Mouse (Mus musculus) intestine, postnatal 0 days (tissue): ENCODE measurements at regions not wholly inside any gene's neighbourhood (a gene's known extent, or its start where the extent isn't known, plus 50 kb on each side); places are given as distances from the start of the nearest gene placed in this dataset.

ENCODE experiments used
- ATAC-seq: fragments of 200-750 bp; cut with Nextera tagmentation; 2 replicates; pipeline ENCODE4 v1.8.0; 2017; ENCODE audit warnings: mild to moderate bottlenecking, moderate TSS enrichment, moderate library complexity
- H3K27ac ChIP-seq: fragments of 300-500 bp; sonication (generic); 2 replicates; pipeline ENCODE4 v1.5.1; 2014; ENCODE audit warnings: mild to moderate bottlenecking, low read depth, low read length, moderate library complexity
- H3K27me3 ChIP-seq: fragments of 300-500 bp; sonication (generic); replicated peaks from 2 replicates; pipeline ENCODE4 v1.6.1; 2014; ENCODE audit warnings: low read length, mixed read lengths; ENCODE audit not compliant: control insufficient read depth, insufficient read depth
- H3K36me3 ChIP-seq: fragments of 300-500 bp; sonication (generic); 2 replicates; pipeline ENCODE4 v1.6.1; 2014; ENCODE audit warnings: mild to moderate bottlenecking, moderate library complexity; ENCODE audit not compliant: control insufficient read depth, insufficient read depth
- H3K4me1 ChIP-seq: fragments of 300-500 bp; sonication (generic); replicated peaks from 2 replicates; pipeline ENCODE4 v1.6.1; 2014; ENCODE audit warnings: antibody characterized with exemption, low read length, mixed read lengths; ENCODE audit not compliant: control insufficient read depth, insufficient read depth
- H3K4me2 ChIP-seq: fragments of 300-500 bp; sonication (generic); replicated peaks from 2 replicates; pipeline ENCODE4 v1.6.1; 2014; ENCODE audit warnings: low read depth, mild to moderate bottlenecking, moderate library complexity
- H3K4me3 ChIP-seq: fragments of 300-500 bp; sonication (generic); 2 replicates; pipeline ENCODE4 v1.5.1; 2014; ENCODE audit warnings: low read depth, low read length
- H3K9ac ChIP-seq: fragments of 300-500 bp; sonication (generic); 2 replicates; pipeline ENCODE4 v1.6.1; 2014; ENCODE audit warnings: mild to moderate bottlenecking, low read depth, low read length
- H3K9me3 ChIP-seq: fragments of 300-500 bp; sonication (generic); 2 replicates; pipeline ENCODE4 v1.6.1; 2016; ENCODE audit warnings: mixed run types; ENCODE audit not compliant: control insufficient read depth
- CTCF ChIP-seq: sonication (generic); IDR thresholded peaks from 2 replicates; pipeline ENCODE4 v1.5.1; 2016; ENCODE audit warnings: low read depth, mild to moderate bottlenecking, control low read depth, antibody characterized with exemption, moderate library complexity
- WGBS: fragments of 180-500 bp; shearing (Covaris S2); extraction: QIAGEN DNeasy Blood & Tissue Kit; methylation state at CpG from one replicate; pipeline ENCODE4 v1.1.7; 2014; 5-methylcytosine and 5-hydroxymethylcytosine counted together

DNA sequence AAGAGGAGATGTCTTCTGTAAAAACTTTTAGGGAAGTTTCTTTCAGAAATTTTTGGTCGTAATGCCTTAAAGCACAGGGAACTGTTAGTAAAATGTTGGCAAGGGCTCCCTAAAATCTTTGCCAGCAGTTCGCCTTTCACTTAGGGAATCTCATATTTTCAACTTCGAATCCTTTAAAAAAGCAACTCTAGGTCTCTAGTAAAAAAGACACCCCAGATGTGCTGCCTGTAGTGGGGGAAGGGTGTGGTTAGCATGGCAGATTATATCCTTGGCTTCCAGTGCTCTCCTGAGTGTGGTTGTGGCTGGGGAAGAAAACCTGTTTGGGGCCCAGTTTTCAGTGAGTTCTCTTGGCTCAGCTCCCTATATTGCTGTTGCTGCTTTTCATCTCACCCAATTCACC, 2059.9 kb upstream of the Lrrc6 start:
- H3K4me2 ChIP-seq: no peak overlapping the region
- TF ChIP-seq CTCF: no peak
- no peaks in the 10 kb centered on the region for H3K9me3 ChIP-seq
- no peak overlapping the region for H3K27ac ChIP-seq
- no peak overlapping the region for H3K9ac ChIP-seq
- WGBS: 83% methylated on average over 3 of the region's 3 CpGs
- no peak for ATAC-seq
- no peaks in the 10 kb centered on the region for H3K4me1 ChIP-seq
- H3K27me3 ChIP-seq: no peaks in the 10 kb centered on the region
- H3K4me3 ChIP-seq: no peak overlapping the region
- H3K36me3 ChIP-seq: no peaks in the 10 kb centered on the region

DNA sequence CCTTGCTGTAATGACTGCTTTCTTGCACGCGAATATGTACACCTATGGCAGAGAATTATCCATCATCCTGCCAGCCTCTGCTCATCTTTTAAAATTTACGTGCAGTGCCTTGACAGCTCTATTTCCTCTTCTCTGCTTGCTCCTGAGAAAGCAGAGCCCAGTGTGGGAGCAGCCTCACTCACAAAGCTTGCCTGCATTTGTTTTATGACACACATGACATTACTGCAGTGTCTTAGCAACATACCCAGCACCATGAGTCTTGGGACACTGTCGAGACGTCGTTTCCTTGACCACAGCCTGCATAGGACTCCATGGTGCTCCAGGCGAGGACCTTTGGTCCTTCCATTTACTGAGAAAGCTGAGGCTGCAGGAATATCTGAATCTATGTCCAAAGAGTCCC, 2055.4 kb upstream of the Lrrc6 start:
- Histone ChIP-seq H3K36me3 (no peaks in the 10 kb centered on the region), H3K4me2 (no peak overlapping the region), H3K9me3 (no peaks in the 10 kb centered on the region), H3K27me3 (no peaks in the 10 kb centered on the region), H3K4me1 (no peaks in the 10 kb centered on the region), H3K9ac (no peak overlapping the region), H3K4me3 (no peak overlapping the region), H3K27ac (no peak overlapping the region)
- ATAC-seq: no peak
- no peak for TF ChIP-seq CTCF
- 60% methylated on average over 7 of the region's 7 CpGs for WGBS

DNA sequence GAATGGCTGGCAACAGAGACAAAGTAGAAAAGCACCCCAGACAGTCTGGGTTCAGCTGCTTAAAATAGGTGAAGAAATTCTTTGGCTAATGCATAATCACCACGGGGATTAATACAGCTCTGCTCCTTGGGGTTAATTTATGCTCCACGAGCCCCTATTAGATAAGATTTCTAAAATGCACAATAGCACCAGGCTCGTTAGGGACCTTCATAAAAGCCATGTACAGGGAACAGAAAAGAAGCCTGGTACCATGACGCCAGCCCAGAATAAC, 2035.3 kb upstream of the Lrrc6 start:
- Histone ChIP-seq H3K27me3 (no peaks in the 10 kb centered on the region), H3K4me1 (no peaks in the 10 kb centered on the region), H3K9ac (no peak overlapping the region), H3K4me2 (no peak overlapping the region), H3K9me3 (no peaks in the 10 kb centered on the region), H3K4me3 (no peak overlapping the region), H3K27ac (no peak overlapping the region), H3K36me3 (no peaks in the 10 kb centered on the region)
- TF ChIP-seq CTCF: no peak
- no peak for ATAC-seq
- WGBS: 73% methylated on average over 4 of the region's 4 CpGs

DNA sequence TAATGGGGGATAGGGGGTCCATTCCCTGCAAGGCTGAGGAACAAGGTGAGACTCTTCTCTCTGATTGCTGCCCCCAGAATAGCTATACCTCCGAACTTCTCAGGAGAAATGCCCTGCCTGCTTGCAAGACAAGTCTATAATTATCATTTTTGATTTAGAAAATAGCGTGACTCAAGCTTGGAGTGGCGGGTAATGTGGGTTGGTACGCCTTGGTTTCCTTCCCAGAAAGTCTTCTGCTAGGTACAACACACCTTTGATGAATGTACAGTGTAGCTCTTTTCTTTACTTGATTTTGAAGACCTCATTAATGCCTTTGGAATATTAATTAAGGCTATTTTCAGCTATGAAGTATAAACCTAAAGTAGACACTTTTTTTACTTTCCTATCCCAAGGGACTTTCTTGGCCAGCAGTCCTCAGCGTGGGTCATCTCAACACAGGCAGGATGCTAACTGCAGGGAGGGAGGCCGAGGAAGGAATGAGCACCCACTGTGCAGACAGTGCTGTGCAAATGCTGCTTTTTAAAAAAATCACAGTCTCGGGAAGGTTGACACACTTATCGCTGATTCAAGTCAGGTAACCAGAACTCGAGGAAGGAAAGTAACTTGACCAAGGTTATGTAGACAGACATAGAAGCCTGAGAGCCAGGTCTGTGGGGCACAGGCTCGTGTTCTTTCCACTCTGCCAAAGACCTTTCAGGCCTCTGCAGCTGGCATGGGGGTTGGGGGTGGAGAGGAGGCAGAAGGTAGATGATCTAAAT, 2034.8 kb upstream of the Lrrc6 start:
- no peaks in the 10 kb centered on the region for H3K9me3 ChIP-seq
- no peaks in the 10 kb centered on the region for H3K36me3 ChIP-seq
- WGBS: 73% methylated on average over 10 of the region's 10 CpGs
- no peak overlapping the region for H3K4me2 ChIP-seq
- no peak for TF ChIP-seq CTCF
- H3K27ac ChIP-seq: no peak overlapping the region
- H3K9ac ChIP-seq: no peak overlapping the region
- no peak overlapping the region for H3K4me3 ChIP-seq
- no peaks in the 10 kb centered on the region for H3K4me1 ChIP-seq
- no peaks in the 10 kb centered on the region for H3K27me3 ChIP-seq
- ATAC-seq: no peak

DNA sequence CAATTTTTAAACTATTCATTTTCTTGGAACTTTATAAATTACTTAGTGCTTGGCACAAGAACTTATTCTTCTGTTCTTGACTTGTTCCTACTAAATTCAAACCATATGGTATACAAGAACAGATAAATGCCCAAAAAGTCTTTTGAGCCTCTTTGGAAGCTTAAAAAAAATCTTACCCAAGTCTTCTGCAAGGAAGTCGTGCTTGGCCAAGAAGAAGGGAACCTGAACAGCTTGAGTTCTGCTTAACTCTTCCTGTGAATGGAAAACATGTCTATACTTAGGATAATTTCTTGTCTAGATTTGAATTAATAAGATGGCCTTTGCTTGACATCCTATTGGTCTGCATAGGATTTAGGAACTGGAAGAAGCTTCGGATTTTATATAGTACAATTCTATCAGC, 2020.0 kb upstream of the Lrrc6 start:
- H3K27me3 ChIP-seq: no peaks in the 10 kb centered on the region
- H3K4me3 ChIP-seq: no peak overlapping the region
- ATAC-seq: no peak
- WGBS: 83% methylated on average over 2 of the region's 2 CpGs
- TF ChIP-seq CTCF: no peak
- H3K9ac ChIP-seq: no peak overlapping the region
- H3K4me1 ChIP-seq: no peaks in the 10 kb centered on the region
- H3K36me3 ChIP-seq: no peaks in the 10 kb centered on the region
- no peak overlapping the region for H3K4me2 ChIP-seq
- no peaks in the 10 kb centered on the region for H3K9me3 ChIP-seq
- no peak overlapping the region for H3K27ac ChIP-seq

DNA sequence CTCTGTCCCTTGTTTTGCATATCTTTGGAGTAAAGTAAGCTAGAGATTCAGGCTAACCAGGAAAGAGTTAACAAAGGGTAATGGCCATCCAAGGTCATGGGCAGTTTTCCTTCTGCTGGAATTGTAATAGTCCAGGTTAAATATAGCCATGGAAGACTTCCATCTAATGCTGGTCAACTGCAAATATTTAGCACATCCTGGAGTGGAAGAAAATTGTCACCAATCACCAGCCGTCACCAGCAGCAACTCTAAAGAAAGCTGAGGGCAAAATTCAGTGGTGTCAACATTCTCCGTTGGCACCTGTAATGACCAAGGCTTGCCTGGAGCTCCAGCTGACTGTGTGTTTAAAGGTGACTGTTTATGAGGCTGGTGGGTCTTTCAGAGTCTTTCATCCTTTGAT, 2011.7 kb upstream of the Lrrc6 start:
- no peak overlapping the region for H3K4me2 ChIP-seq
- H3K36me3 ChIP-seq: no peaks in the 10 kb centered on the region
- WGBS: 85% methylated on average over 2 of the region's 2 CpGs
- H3K4me3 ChIP-seq: no peak overlapping the region
- no peak for TF ChIP-seq CTCF
- H3K9me3 ChIP-seq: no peaks in the 10 kb centered on the region
- no peak overlapping the region for H3K27ac ChIP-seq
- no peaks in the 10 kb centered on the region for H3K27me3 ChIP-seq
- no peak for ATAC-seq
- H3K4me1 ChIP-seq: no peaks in the 10 kb centered on the region
- no peak overlapping the region for H3K9ac ChIP-seq

DNA sequence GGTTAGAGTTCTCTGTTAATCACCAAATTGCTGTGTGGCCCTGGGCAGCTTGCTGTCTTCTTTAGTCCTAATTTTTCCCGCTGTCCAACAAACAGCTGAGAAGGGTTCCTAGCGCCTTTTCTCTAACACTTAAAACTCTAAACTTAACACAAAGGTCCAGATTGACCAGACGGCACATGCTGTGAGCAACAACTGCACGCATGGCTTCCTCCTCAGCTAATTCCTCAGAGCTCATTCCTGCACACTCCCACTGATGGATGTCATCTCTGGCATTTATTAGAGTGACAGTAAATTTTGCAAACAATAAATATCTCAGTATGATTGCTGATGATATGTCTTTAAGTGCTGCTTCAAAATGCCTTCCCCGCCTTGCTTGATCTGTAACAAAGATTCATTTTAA, 2007.5 kb upstream of the Lrrc6 start:
- ATAC-seq: no peak
- Histone ChIP-seq H3K27me3 (no peaks in the 10 kb centered on the region), H3K4me3 (no peak overlapping the region), H3K9me3 (no peaks in the 10 kb centered on the region), H3K36me3 (no peaks in the 10 kb centered on the region), H3K4me1 (no peaks in the 10 kb centered on the region), H3K4me2 (no peak overlapping the region), H3K27ac (no peak overlapping the region), H3K9ac (no peak overlapping the region)
- no peak for TF ChIP-seq CTCF
- WGBS: 89% methylated on average over 5 of the region's 5 CpGs
